Mouse (Mus musculus) hindbrain, embryonic 14.5 days (tissue): Measurements from ENCODE around the gene Ercc6. TPM values are rescaled to one million over a fixed set of nuclear protein-coding genes. Genes with fewer than 3 reads are reported as not detected.

Experiments
- ATAC-seq: fragments of 200-750 bp; cut with Nextera tagmentation; 2 replicates; pipeline ENCODE4 v1.8.0; 2017; ENCODE audit warnings: moderate number of reproducible peaks, mild to moderate bottlenecking, moderate TSS enrichment, moderate library complexity; ENCODE audit not compliant: low FRiP score
- DNase-seq: peaks from one replicate; pipeline ENCODE4 v3.0.0-alpha.2; 2015; ENCODE audit warnings: low spot score
- H3K27ac ChIP-seq: fragments of 300-500 bp; sonication (generic); 2 replicates; pipeline ENCODE4 v1.5.1; 2014; ENCODE audit warnings: mild to moderate bottlenecking, moderate library complexity
- H3K27me3 ChIP-seq: fragments of 300-500 bp; sonication (generic); 2 replicates; pipeline ENCODE4 v1.6.1; 2014; ENCODE audit warnings: mild to moderate bottlenecking, low read length, mixed read lengths; ENCODE audit not compliant: control insufficient read depth, insufficient read depth
- H3K36me3 ChIP-seq: fragments of 300-500 bp; sonication (generic); replicated peaks from 2 replicates; pipeline ENCODE4 v1.6.1; 2014; ENCODE audit not compliant: control insufficient read depth, insufficient read depth
- H3K4me1 ChIP-seq: fragments of 300-500 bp; sonication (generic); replicated peaks from 2 replicates; pipeline ENCODE4 v1.6.1; 2014; ENCODE audit warnings: antibody characterized with exemption, low read length, mixed read lengths; ENCODE audit not compliant: control insufficient read depth, insufficient read depth
- H3K4me2 ChIP-seq: fragments of 300-500 bp; sonication (generic); replicated peaks from 2 replicates; pipeline ENCODE4 v1.6.1; 2014; ENCODE audit warnings: mild to moderate bottlenecking, moderate library complexity
- H3K4me3 ChIP-seq: fragments of 300-500 bp; sonication (generic); replicated peaks from 2 replicates; pipeline ENCODE4 v1.5.1; 2014; ENCODE audit warnings: mild to moderate bottlenecking, low read length
- H3K9ac ChIP-seq: fragments of 300-500 bp; sonication (generic); 2 replicates; pipeline ENCODE4 v1.6.1; 2014
- H3K9me3 ChIP-seq: fragments of 300-500 bp; sonication (generic); 2 replicates; pipeline ENCODE4 v1.6.1; 2016; ENCODE audit warnings: low read length; ENCODE audit not compliant: control insufficient read depth
- WGBS: fragments of 180-500 bp; shearing (Covaris S2); extraction: QIAGEN DNeasy Blood & Tissue Kit; methylation state at CpG from one replicate; pipeline ENCODE4 v1.1.7; 2014; 5-methylcytosine and 5-hydroxymethylcytosine counted together
- polyA plus RNA-seq: library from polyadenylated mRNA; unstranded; fragments of >200 nt; fragmentation: Nextera tagmentation; extraction: Ambion mirVana; gene quantifications from 2 replicates; pipeline ENCODE4 v1.2.1, GENCODE M21; 2014

Ercc6 gene
- polyA plus RNA-seq, 1 experiment from 2014 or later: 22.1 TPM

- 5% methylated on average over 2 of the region's 2 CpGs for WGBS
- Histone ChIP-seq H3K4me3 (no peak overlapping the region), H3K27me3 (no peaks in the 10 kb centered on the region)
These were observed 17.6 kb downstream of the Ercc6 start for GRCm38 (mm10) chr14:32530896-32531295.

GRCm38 (mm10) chr14:32531371-32531770 lies 18.1 kb downstream of the Ercc6 start:
- WGBS: 85% methylated on average over 3 of the region's 3 CpGs
- DNase-seq (no peak), ATAC-seq (0 out of 2 replicates have a peak, but pooled peaks have one; percentile 27)
- no peaks in the 10 kb centered on the region; the same call in 1 of the 2 replicates for H3K4me1 ChIP-seq
- H3K9ac ChIP-seq: 0 out of 2 replicates have a peak overlapping the region, but pooled peaks have one; percentile 26
- H3K36me3 ChIP-seq: peaks cover 18% of the 10 kb centered on the region
- H3K4me3 ChIP-seq: no peak overlapping the region
- no peak overlapping the region for H3K27ac ChIP-seq
- H3K27me3 ChIP-seq: no peaks in the 10 kb centered on the region
- no peak overlapping the region for H3K4me2 ChIP-seq
- no peaks in the 10 kb centered on the region for H3K9me3 ChIP-seq

More at GRCm38 (mm10) chr14:32530896-32531295, 17.6 kb downstream of the Ercc6 start:
- no peaks in the 10 kb centered on the region for H3K9me3 ChIP-seq
- H3K36me3 ChIP-seq: peaks cover 23% of the 10 kb centered on the region
- no peak for ATAC-seq
- no peak overlapping the region for H3K27ac ChIP-seq
- no peak overlapping the region for H3K9ac ChIP-seq
- DNase-seq: peak; percentile 76
- H3K4me1 ChIP-seq: no peaks in the 10 kb centered on the region; the same call in 1 of the 2 replicates
- H3K4me2 ChIP-seq: no peak overlapping the region

GRCm38 (mm10) chr14:32532381-32533147 lies 19.2 kb downstream of the Ercc6 start:
- 73% methylated on average over 7 of the region's 7 CpGs for WGBS
- no peak for DNase-seq
- Histone ChIP-seq H3K4me3 (no peak overlapping the region), H3K4me1 (no peaks in the 10 kb centered on the region; the same call in 1 of the 2 replicates), H3K9ac (no peak overlapping the region), H3K36me3 (peaks cover 8% of the 10 kb centered on the region), H3K9me3 (no peaks in the 10 kb centered on the region), H3K27me3 (no peaks in the 10 kb centered on the region), H3K27ac (peak overlapping the region; percentile 0; the same call in 1 of the 2 replicates), H3K4me2 (no peak overlapping the region)
- no peak; the same call in 1 of the 2 replicates for ATAC-seq

GRCm38 (mm10) chr14:32533148-32533520 lies 19.8 kb downstream of the Ercc6 start:
- no peak for DNase-seq
- ATAC-seq: no peak
- H3K27me3 ChIP-seq: no peaks in the 10 kb centered on the region
- 81% methylated on average over 3 of the region's 3 CpGs for WGBS
- H3K27ac ChIP-seq: no peak overlapping the region
- H3K4me2 ChIP-seq: no peak overlapping the region
- no peak overlapping the region for H3K4me3 ChIP-seq
- no peaks in the 10 kb centered on the region for H3K9me3 ChIP-seq
- peaks cover 12% of the 10 kb centered on the region for H3K36me3 ChIP-seq
- H3K9ac ChIP-seq: no peak overlapping the region
- no peaks in the 10 kb centered on the region; the same call in 1 of the 2 replicates for H3K4me1 ChIP-seq

GRCm38 (mm10) chr14:32533656-32534055 lies 20.3 kb downstream of the Ercc6 start:
- H3K4me2 ChIP-seq: no peak overlapping the region
- no peak overlapping the region for H3K27ac ChIP-seq
- H3K4me3 ChIP-seq: no peak overlapping the region
- no peak for DNase-seq
- peaks cover 11% of the 10 kb centered on the region for H3K36me3 ChIP-seq
- no peaks in the 10 kb centered on the region for H3K27me3 ChIP-seq
- no peak overlapping the region for H3K9ac ChIP-seq
- H3K4me1 ChIP-seq: no peaks in the 10 kb centered on the region; the same call in 1 of the 2 replicates
- ATAC-seq: no peak
- H3K9me3 ChIP-seq: no peaks in the 10 kb centered on the region
- WGBS: 91% methylated on average over 4 of the region's 4 CpGs

GRCm38 (mm10) chr14:32534137-32534536 lies 20.8 kb downstream of the Ercc6 start:
- Histone ChIP-seq H3K27me3 (no peaks in the 10 kb centered on the region), H3K4me1 (peaks cover 3% of the 10 kb centered on the region; the same call in 1 of the 2 replicates), H3K9ac (no peak overlapping the region), H3K36me3 (peaks cover 9% of the 10 kb centered on the region; the same call in 1 of the 2 replicates), H3K9me3 (no peaks in the 10 kb centered on the region), H3K4me3 (no peak overlapping the region), H3K27ac (no peak overlapping the region), H3K4me2 (no peak overlapping the region)
- ATAC-seq (no peak), DNase-seq (no peak)
- WGBS: 79% methylated on average over 5 of the region's 5 CpGs

GRCm38 (mm10) chr14:32536763-32537162 lies 23.4 kb downstream of the Ercc6 start:
- H3K27ac ChIP-seq: no peak overlapping the region
- WGBS: 82% methylated on average over 9 of the region's 9 CpGs
- no peak overlapping the region for H3K4me2 ChIP-seq

GRCm38 (mm10) chr14:32538115-32538514 lies 24.8 kb downstream of the Ercc6 start:
- DNase-seq (no peak), ATAC-seq (no peak)
- H3K27me3 ChIP-seq: no peaks in the 10 kb centered on the region
- H3K4me1 ChIP-seq: 0 out of 2 replicates have a peak, but pooled peaks cover 3% of the 10 kb centered on the region
- no peak overlapping the region for H3K9ac ChIP-seq
- H3K4me2 ChIP-seq: no peak overlapping the region
- peaks cover 21% of the 10 kb centered on the region for H3K36me3 ChIP-seq
- 100% methylated on average over 1 of the region's 1 CpGs for WGBS
- H3K27ac ChIP-seq: no peak overlapping the region
- no peaks in the 10 kb centered on the region for H3K9me3 ChIP-seq
- no peak overlapping the region for H3K4me3 ChIP-seq

More at GRCm38 (mm10) chr14:32536763-32537162, 23.4 kb downstream of the Ercc6 start:
- Histone ChIP-seq H3K27me3 (no peaks in the 10 kb centered on the region), H3K36me3 (peaks cover 13% of the 10 kb centered on the region; the same call in 1 of the 2 replicates), H3K4me1 (peaks cover 3% of the 10 kb centered on the region; the same call in 1 of the 2 replicates), H3K9ac (no peak overlapping the region), H3K4me3 (no peak overlapping the region), H3K9me3 (no peaks in the 10 kb centered on the region)
- DNase-seq (no peak), ATAC-seq (no peak)

- Histone ChIP-seq H3K27ac (no peak overlapping the region), H3K27me3 (no peaks in the 10 kb centered on the region), H3K4me2 (no peak overlapping the region), H3K4me1 (0 out of 2 replicates have a peak, but pooled peaks cover 3% of the 10 kb centered on the region), H3K36me3 (peaks cover 22% of the 10 kb centered on the region), H3K9me3 (no peaks in the 10 kb centered on the region), H3K9ac (no peak overlapping the region), H3K4me3 (no peak overlapping the region)
- DNase-seq (no peak), ATAC-seq (no peak)
These were observed 29.8 kb downstream of the Ercc6 start for GRCm38 (mm10) chr14:32543075-32543474.
